Mouse (Mus musculus) Muller cell, postnatal 12 days (primary cell): ENCODE results near the gene Ercc1.

ENCODE experiments used
- DNase-seq: peaks from one replicate; pipeline ENCODE4 v3.0.0-alpha.2; 2015; ENCODE audit errors: inconsistent ontology term

Gene Ercc1

GRCm38 (mm10) chr7:19337122-19337521, 7.5 kb upstream of the Ercc1 start:
- no peak for DNase-seq

GRCm38 (mm10) chr7:19338060-19338459, 6.5 kb upstream of the Ercc1 start:
- DNase-seq = no peak

- peak; percentile 51 for DNase-seq
Measured at GRCm38 (mm10) chr7:19338596-19338995, 6.0 kb upstream of the Ercc1 start.

GRCm38 (mm10) chr7:19341250-19341649, 3.3 kb upstream of the Ercc1 start:
- DNase-seq = no peak

- peak; percentile 73 for DNase-seq
Measured at GRCm38 (mm10) chr7:19341761-19342409, 2.7 kb upstream of the Ercc1 start.

GRCm38 (mm10) chr7:19342481-19343027, 2.0 kb upstream of the Ercc1 start:
- DNase-seq = peak; percentile 90

DNA sequence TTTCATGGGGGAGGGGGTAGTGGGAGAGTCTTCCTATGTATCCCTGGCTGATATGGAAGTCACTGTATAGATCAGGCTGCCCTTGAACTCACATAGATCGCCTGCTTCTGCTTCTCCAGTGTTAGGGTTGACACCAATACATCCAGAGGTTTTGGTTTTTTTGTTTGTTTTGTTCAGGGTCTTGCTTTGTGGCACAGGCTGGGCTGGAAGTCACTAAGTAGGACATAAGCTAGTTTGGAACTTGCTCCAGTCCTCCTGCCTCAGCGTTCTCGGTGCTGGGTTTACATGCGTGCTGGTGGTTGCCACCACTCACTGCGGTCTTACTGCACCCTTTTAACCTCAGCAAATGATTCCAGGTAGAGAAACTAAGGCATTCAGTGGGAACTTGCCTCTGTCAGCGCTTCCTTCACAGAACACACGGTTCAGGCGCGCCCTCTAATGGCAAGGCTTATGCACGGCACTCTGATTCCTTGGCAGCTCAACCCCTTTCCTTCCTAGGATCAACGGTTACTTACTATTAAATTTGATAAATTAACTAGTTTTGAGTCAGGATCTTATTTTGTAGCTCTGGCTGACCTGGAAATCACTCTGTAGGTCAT, 1.3 kb upstream of the Ercc1 start:
- DNase-seq = peak; percentile 66

DNA sequence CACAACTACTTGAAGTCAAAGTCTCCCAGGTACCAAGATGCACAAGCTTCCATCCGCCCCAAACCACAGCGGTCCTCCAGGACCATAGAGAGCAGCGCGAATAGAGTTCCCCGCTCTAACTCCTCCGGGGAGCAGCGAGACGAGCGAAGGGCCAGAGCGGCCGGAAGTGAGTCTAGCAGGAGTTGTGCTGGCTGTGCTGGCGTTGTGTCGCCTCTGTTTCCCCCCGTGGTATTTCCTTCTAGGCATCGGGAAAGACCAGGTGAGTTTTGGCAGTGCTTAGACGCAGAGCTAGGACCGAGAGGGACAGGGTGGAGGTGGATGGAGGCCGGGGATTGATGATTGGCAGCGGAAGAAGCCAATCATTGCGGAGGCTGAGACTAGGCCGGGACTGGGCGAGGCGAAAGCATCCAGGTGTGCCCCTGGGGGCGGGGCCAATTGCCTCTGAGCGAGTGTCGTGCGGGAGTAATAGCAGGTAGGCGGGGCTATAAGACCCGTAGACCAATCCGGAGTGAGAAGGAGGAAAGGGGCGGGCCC, 427 bp downstream of the Ercc1 start:
- DNase-seq = peak; percentile 99

DNA sequence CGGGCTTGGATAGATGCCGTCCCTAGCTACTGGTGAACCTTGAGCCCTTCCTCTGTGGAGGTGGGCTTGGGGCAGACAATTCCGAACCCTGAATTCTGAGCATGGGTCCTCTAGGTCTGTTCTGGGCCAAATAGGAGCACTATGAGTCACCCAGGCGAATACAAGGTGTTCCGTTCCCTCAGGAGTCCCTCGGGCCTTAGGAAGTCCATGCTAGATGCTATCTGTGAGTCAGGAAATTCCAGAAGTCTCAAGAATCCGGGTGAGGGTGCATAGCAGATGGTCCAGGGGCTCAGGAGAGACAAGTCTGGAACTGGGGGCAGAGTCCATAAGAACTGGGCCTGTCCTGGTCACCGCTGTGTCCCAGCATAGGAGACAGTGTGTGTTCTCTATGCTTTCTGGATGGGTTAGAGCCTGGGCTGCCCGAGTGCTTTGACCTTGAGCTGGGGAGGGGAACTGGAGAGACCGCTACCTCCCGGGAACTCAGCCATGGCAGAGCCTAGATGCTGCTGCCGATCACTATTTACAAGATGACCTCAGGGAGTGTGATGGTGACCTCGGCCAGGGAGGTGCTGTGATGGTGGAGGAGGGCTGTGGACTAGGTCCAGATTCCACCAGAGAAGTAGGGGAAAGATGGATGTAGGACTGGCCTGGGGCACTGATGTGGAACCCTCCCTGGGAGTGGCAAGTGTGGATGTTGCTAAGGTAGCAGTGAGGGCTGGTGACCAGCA, 4.8 kb downstream of the Ercc1 start:
- no peak for DNase-seq

DNA sequence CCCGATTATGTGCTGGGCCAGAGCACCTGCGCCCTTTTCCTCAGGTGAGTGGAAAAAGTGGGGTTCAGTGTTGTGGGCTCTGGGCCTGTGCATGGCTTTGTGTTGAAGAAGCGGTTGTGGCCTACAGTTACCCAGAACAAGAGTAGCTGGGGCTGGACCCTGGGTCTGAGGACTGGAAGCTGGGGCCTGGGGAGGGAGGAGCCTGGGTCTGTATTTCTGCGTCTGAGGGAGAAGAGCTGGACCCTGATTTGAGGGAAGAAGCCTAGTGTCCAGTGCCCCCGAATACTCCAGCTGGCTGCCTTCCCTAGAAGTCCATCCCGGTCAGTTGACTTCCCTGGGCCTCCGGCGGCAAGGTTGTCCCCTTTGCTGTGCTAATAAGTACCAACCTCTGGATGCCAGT, 5.6 kb downstream of the Ercc1 start:
- DNase-seq = no peak

- DNase-seq = no peak
Measured at GRCm38 (mm10) chr7:19354991-19355390, 10.4 kb downstream of the Ercc1 start.

GRCm38 (mm10) chr7:19356311-19356710, 11.7 kb downstream of the Ercc1 start:
- no peak for DNase-seq

DNA sequence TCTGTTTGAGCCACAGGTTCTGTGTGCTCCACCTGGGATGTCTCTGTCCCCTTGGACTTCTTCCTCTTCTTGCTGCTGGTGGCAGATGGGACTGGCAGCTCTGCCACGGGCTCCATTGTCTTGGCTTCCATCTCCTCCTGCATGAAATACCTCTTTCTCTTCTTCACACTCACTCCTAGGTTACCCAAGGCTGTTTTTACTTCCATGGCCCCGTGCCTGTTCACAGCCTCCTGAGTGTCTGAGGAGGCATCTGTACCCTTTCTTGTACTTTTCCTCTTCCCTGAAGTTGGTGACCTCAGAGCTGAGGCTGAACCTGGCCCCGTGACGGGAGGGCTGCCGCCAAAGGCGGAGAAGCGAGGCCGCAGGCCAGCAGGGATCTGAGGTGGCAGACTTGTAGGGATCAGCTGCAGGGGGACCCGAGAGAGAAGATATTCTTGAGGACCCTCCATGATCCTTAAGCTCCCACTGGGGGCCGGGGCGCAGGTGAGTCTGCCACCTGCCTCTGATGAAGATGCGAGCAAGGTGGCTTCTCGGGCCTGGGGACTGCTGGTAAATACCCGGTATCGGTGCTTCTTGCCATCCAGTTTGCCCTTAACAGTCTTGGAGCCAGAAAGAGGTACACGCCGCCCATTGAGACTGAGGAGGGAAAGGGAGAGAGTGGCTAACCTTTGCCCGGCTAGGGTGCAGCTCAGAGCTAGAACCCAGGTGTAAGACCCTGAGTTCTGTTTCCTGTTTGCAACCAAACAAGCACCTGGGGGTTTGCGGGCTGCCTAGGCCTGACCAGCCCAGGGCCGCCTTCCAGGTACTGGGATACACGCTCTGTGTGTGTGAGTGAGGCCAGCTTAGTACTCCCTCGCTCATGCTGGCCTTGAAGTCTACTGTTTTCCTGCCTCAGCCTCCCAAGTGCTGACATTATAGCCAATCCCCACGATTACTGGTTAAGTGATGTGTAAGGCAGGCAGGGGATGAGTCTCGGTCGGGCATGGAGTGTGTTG, 13.1 kb downstream of the Ercc1 start:
- no peak for DNase-seq

GRCm38 (mm10) chr7:19358634-19359033, 14.1 kb downstream of the Ercc1 start:
- peak; percentile 4 for DNase-seq

GRCm38 (mm10) chr7:19359299-19359891, 14.8 kb downstream of the Ercc1 start, which contains the start of the genes Cd3eap and Ppp1r13l:
Gene Cd3eap, minus strand, starts transcription at chr7:19359483.
Gene Ppp1r13l, plus strand, starts transcription at chr7:19359749.
- peak; percentile 91 for DNase-seq

- peak; percentile 96 for DNase-seq
Measured at GRCm38 (mm10) chr7:19359892-19360641, 15.5 kb downstream of the Ercc1 start.

DNA sequence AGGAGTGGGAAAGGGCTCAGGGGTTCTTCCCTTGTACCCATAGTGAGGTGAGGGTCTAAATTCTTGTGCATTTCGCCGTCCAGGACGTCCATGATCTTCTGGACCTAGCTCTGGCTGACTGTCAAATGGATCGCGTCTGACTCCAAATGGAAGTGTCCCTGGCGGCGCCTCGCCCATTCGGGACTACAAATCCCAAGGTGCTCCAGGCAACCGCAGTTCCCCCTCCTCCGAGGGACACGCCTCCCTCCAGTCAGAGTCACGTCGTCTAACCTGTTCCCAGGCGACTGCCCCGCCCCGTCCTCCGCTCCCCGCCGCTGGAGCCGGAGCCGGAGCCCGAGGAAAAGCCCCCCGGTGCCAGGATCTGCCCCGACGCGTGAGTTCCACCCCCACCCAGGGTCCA, 16.4 kb downstream of the Ercc1 start:
- peak; percentile 94 for DNase-seq

DNA sequence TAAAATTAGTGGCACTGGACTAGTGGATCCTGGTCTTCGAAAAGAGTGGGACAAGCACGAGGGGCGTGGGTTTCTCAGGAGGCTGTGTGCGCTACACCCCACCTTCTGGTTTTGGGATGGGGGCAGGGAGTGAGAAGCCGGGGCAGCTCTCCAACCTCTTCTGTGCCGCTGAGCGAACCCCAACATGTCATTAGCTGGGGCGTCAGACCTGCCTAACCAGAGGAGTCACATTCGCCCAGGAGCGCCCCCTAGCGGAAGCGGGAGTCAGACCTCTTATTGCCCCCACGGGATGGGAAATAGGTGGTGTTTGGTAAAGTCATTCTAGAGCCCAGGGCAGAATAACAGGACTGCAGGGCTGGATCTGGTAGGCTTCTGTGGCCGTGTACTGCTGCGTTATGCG, 17.1 kb downstream of the Ercc1 start:
- DNase-seq = peak; percentile 80

DNA sequence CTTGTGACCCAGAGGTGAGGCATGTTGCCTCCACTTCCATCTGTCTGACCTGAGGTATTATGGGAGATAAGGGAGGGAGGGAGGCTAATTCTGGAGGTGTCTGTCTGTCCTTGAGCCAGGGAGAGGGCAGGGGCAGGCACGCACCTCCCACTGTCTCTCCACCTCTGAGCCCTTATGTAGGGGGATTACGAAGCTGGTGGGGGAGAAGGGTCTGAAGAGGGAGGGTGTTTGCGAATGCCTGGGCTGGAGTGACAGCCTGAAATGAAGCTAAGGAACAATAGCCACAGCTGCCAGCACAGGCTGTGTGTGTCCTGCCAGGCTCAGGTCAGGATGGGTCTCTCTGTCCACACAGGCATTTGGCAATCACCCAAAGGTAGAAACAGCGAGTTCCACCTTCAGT, 17.7 kb downstream of the Ercc1 start:
- peak; percentile 6 for DNase-seq

- peak; percentile 80 for DNase-seq
Measured at GRCm38 (mm10) chr7:19363881-19364280, 19.3 kb downstream of the Ercc1 start.
